Mouse (Mus musculus) embryonic fibroblast, embryonic 13.5 days (primary cell): ENCODE data around the gene Tbc1d1. TPM values are rescaled to one million over a fixed set of nuclear protein-coding genes. Genes with fewer than 3 reads are reported as not detected.

Experiments
- H3K27ac ChIP-seq: 2 replicates; pipeline ENCODE4 v1.5.1; 2012; ENCODE audit warnings: low read length, control low read depth, inconsistent platforms; ENCODE audit not compliant: insufficient read depth
- H3K4me1 ChIP-seq: 2 replicates; pipeline ENCODE4 v1.6.1; 2011; ENCODE audit warnings: low read length; ENCODE audit not compliant: control insufficient read depth, insufficient read depth
- H3K4me3 ChIP-seq: 2 replicates; pipeline ENCODE4 v1.5.1; 2011; ENCODE audit warnings: mild to moderate bottlenecking, control low read depth, low read length; ENCODE audit not compliant: insufficient read depth
- CTCF ChIP-seq: IDR thresholded peaks from 2 replicates; pipeline ENCODE4 v1.5.1; 2011; ENCODE audit warnings: mild to moderate bottlenecking, control low read depth, low read length, moderate library complexity, borderline replicate concordance; ENCODE audit not compliant: insufficient read depth
- POLR2A ChIP-seq: IDR thresholded peaks from 2 replicates; pipeline ENCODE4 v1.6.1; 2011; ENCODE audit warnings: low read depth, mild to moderate bottlenecking, control low read depth, low read length, moderate library complexity
- polyA plus RNA-seq: library from polyadenylated mRNA; stranded (reverse); fragments of >200 nt; gene quantifications from 2 replicates; pipeline ENCODE4 v1.2.4, GENCODE M21; 2011; ENCODE audit warnings: low read depth; ENCODE audit not compliant: missing spikeins, insufficient read length

Gene Tbc1d1
- polyA plus RNA-seq, 1 experiment = 37.9 TPM

GRCm38 (mm10) chr5:64241867-64242266 lies 85.8 kb downstream of the Tbc1d1 start:
- TF ChIP-seq CTCF = no peak
- no peak for TF ChIP-seq POLR2A
- Histone ChIP-seq H3K4me3 (no peak overlapping the region), H3K4me1 (peaks cover 17% of the 10 kb centered on the region), H3K27ac (peak overlapping the region; percentile 49)

DNA sequence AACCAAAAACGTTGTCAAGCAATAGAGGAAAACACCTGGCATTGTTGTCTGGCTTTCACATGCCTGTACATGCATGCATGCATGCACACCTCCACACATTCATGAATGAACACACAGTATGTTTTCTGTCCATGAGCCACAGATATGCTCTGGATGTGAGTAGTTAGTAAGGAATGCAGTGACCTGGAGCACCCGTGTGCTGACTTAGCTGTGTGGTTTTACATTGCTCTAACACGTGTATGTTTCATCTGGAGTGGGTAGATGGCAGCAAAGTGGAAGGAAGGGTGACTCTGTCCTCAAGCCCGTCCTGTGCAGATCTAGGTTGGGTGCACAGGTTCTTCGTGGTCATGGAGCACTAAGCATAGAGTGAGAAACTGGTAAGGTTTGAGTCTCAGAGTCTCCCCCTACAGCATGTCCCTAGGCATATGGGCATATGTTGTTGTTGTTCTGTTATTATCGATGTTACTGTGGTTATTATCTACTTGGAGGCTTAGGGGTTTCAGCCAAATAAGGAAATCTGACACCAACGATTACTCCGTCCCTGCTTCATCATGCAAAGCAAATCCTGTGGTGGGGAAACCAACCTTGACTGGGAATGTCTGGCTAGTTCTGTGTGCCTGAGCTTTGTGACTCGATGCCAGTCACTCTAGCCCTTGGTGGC lies 86.8 kb downstream of the Tbc1d1 start:
- TF ChIP-seq CTCF (no peak), POLR2A (no peak)
- H3K4me3 ChIP-seq = no peak overlapping the region
- H3K4me1 ChIP-seq = peaks cover 17% of the 10 kb centered on the region
- no peak overlapping the region for H3K27ac ChIP-seq

DNA sequence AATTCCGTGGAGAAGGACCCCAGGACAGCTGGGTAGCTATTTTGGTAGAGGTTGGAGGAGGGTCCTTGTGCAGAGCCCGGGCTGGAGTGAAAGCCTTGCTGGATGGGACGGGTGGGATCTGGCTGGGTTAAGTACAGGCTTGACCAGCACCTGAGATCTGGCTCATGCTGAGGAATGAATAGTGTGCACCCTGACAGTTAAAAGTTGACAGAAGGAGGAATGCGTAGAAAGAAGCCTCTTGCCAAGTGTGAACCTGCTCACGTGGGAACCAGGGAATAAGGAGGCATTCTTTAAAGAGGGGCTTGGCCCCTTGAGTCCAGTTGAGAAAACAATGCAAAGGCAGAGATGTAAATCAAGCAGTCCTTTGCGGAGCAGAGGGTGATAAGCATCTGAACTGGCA lies 87.6 kb downstream of the Tbc1d1 start:
- TF ChIP-seq POLR2A (no peak), CTCF (no peak)
- peaks cover 15% of the 10 kb centered on the region for H3K4me1 ChIP-seq

DNA sequence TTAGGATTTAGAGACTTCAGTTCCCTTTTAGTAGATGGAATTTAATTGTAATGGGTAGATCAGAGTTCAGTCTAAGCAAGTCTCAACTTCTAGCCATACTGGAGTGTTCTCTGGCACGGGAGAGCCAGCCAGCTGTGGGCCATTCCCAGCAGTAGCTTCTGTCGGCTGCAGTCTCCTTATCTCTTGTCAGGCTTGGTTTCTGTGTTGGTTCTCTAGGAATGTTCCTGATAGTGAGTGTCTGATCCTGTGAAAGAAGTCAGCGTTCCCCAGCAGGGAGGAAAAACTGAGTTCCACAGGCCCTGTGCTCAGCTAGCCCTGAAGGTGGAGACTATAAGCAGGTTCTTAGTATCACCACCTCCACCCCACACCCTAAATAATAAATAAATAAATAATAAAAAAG lies 88.2 kb downstream of the Tbc1d1 start:
- TF ChIP-seq POLR2A (no peak), CTCF (no peak)
- Histone ChIP-seq H3K4me1 (peaks cover 13% of the 10 kb centered on the region), H3K27ac (no peak overlapping the region), H3K4me3 (no peak overlapping the region)

More for the DNA sequence above, 87.6 kb downstream of the Tbc1d1 start:
- Histone ChIP-seq H3K4me3 (no peak overlapping the region), H3K27ac (no peak overlapping the region)

DNA sequence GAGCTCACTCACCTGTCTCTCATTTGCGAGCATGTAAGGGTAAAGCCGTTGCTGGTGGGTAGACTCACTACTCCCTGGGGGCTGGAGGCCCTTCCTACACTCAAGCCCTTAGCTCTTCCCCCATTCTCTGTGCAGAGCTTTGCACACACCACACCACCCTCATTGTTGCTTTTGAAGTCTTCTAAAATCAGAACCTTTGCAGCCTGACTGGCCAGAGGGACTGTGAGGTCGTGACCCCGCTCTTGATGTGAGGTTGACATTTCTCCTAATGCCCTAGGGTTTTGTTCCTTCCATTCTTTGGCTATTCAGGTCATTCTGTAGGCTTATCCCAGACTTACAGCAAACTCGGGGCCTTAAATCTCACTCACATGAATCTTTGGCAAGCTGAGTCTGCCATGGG lies 88.6 kb downstream of the Tbc1d1 start:
- Histone ChIP-seq H3K4me3 (no peak overlapping the region), H3K4me1 (peaks cover 13% of the 10 kb centered on the region), H3K27ac (no peak overlapping the region)
- TF ChIP-seq CTCF (no peak), POLR2A (no peak)

DNA sequence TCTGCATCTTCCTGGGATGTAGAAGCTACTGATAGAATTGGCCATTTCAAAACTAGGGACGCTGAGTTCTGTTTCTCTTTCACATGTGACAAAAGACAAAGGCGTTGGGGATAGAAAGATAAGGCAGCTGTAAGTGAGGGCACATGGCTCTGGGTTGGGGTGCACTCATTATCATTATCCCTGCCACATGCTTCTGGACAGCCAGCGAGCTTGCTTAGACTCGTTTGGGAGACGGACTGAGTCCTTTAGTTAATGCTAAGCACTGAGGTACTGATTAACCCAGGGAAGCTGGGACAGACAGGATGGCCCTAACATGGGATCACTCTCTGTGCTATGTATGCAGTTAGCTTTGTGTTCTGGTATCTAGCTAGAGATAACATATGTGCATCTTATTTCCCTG lies 95.3 kb downstream of the Tbc1d1 start:
- Histone ChIP-seq H3K4me1 (no peaks in the 10 kb centered on the region), H3K27ac (no peak overlapping the region), H3K4me3 (no peak overlapping the region)
- no peak for TF ChIP-seq POLR2A
- no peak for TF ChIP-seq CTCF

DNA sequence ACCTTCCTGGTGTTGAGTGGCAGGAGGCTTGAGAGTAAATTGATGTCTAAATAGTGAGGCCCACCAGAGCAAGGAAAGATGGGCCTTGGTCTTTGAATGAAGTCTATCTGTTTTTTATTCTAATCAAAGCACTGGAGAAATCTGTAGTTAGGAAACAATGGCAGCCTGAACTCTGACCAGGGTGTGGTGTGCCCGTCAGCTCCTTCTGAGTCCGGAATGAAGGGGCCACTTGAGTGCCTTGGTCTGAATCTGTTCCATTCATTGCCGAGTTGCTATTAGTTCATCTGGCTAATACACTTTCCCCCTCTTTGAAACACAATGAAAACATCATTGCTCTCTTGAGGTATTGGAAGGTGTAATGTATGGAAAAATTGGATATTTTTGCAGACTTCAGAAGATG lies 98.2 kb downstream of the Tbc1d1 start:
- no peak overlapping the region for H3K4me3 ChIP-seq
- H3K4me1 ChIP-seq = no peaks in the 10 kb centered on the region
- no peak overlapping the region for H3K27ac ChIP-seq
- TF ChIP-seq CTCF (no peak), POLR2A (no peak)

DNA sequence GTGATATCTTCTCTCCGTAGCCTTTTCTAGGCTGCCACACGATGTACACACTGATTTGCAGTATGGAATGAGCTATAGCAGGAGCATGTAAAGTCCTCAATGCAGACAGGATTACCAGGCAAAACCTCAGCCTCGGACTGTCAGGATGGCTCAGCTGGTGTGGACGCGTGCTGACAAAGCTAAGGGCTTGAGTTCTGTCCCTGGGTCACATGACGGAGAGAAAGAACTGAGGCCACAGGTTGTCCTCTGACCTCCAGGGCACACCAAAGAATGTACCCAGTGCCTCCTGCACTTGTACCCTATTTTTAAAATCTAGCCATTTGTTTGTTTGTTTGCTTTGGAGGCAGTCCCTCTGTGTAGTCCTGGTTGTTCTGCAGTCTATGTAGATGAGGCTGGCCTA lies 98.9 kb downstream of the Tbc1d1 start:
- H3K4me1 ChIP-seq = no peaks in the 10 kb centered on the region
- H3K4me3 ChIP-seq = no peak overlapping the region
- no peak overlapping the region for H3K27ac ChIP-seq
- TF ChIP-seq CTCF (no peak), POLR2A (no peak)

DNA sequence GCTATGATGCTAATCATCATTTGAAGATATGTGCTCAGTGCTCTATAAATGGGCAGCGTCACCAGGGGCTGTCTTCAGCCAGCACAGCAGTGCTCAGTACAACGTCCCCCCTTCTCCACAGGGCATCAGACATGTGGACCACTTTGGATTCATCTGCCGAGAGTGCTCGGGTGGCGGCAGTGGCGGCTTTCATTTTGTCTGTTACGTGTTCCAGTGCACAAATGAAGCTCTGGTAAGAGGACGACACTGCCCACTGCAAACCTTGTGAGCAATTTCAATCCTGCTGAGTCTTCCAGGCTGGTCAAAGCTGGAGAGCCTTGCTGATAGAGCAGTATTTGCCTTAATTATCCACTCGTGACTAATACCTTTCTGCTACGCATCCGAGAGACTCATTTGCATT lies 107.2 kb downstream of the Tbc1d1 start:
- TF ChIP-seq CTCF (no peak), POLR2A (no peak)
- Histone ChIP-seq H3K4me3 (no peak overlapping the region), H3K4me1 (no peaks in the 10 kb centered on the region), H3K27ac (no peak overlapping the region)

DNA sequence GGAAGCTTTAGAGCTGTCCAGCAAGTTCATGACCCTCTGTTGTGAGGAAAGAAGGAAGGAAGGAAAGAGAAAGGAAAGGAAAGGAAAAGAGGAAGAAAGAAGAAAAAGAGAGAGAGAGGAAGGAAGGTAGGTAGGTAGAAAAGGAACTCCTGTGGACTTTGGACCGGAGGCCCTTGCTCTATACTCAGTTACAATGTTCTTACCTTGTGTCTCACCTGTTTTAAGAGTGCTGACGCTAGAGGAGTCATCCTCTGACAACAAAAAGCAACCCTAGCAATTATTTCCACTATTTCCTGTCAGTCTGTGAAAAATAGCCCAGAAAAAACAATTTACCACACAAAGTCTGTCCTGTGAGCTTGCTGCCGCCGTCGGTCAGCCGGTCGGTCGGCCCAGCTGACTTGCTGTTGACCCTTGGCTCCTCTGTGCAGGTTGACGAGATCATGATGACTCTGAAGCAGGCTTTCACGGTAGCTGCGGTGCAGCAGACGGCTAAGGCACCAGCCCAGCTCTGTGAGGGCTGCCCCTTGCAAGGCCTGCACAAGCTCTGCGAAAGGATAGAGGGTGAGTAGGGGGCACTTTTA lies 107.9 kb downstream of the Tbc1d1 start:
- TF ChIP-seq CTCF = no peak
- no peak overlapping the region for H3K27ac ChIP-seq
- H3K4me1 ChIP-seq = no peaks in the 10 kb centered on the region
- H3K4me3 ChIP-seq = no peak overlapping the region
